Mouse (Mus musculus) mouse embryonic stem cell (cell line): Measurements from ENCODE around the gene Nmnat2.

Experiments used
- in situ Hi-C, 2 experiments: fragments of 300-500 bp; cut with MboI; formaldehyde crosslinking; loops; 1 replicate in 1 of 2; 3 replicates in 1 of 2; pipeline ENCODE4 v1.14.3; 2019 to 2020; ENCODE audit warnings: low sequenced_read_pairs in 2 of 2, low pct_unique_long_range_greater_than_20kb in 1 of 2, mixed read lengths in 1 of 2; ENCODE audit not compliant: unreplicated experiment in 1 of 2

The Nmnat2 gene

GRCm38 (mm10) chr1:153040091-153040490 lies 85.3 kb downstream of the Nmnat2 start:
- in situ Hi-C loops, result loop anchor here in 1 of 2 experiments (25.0 kb wide), 1 partner anchor 253 kb away; no protein-coding TSS in a partner anchor

GRCm38 (mm10) chr1:153041046-153041445 lies 86.3 kb downstream of the Nmnat2 start:
- in situ Hi-C loops, result loop anchor here in 1 of 2 experiments (25.0 kb wide), 1 partner anchor 254 kb away; no protein-coding TSS in a partner anchor

- in situ Hi-C loops, result loop anchor here in 1 of 2 experiments (25.0 kb wide), 1 partner anchor 255 kb away; no protein-coding TSS in a partner anchor
Measured at GRCm38 (mm10) chr1:153042318-153042717, 87.5 kb downstream of the Nmnat2 start.

GRCm38 (mm10) chr1:153043332-153043731 lies 88.5 kb downstream of the Nmnat2 start:
- in situ Hi-C loops, result loop anchor here in 1 of 2 experiments (25.0 kb wide), 1 partner anchor 256 kb away; no protein-coding TSS in a partner anchor

DNA sequence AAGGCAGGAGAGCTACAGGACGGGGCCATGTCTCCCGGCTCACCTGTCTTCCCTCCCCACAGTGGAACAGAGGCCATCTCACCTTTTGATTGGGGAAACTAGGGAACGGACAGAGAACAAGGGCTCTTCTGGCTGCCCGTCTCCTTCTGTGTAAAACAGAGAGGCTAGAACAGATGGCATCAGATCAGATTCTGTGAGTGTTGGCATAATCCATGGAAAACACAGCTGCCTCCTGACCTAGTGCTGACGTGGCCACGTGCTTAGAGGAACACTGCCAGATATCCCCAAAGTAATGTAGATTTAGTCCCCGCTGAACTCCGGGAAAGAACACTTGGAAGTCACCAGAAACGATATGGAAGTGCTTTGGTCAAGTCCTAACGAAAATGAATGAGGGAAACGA lies 90.6 kb downstream of the Nmnat2 start:
- in situ Hi-C loops, result loop anchor here in 1 of 2 experiments (25.0 kb wide), 1 partner anchor 258 kb away; no protein-coding TSS in a partner anchor

DNA sequence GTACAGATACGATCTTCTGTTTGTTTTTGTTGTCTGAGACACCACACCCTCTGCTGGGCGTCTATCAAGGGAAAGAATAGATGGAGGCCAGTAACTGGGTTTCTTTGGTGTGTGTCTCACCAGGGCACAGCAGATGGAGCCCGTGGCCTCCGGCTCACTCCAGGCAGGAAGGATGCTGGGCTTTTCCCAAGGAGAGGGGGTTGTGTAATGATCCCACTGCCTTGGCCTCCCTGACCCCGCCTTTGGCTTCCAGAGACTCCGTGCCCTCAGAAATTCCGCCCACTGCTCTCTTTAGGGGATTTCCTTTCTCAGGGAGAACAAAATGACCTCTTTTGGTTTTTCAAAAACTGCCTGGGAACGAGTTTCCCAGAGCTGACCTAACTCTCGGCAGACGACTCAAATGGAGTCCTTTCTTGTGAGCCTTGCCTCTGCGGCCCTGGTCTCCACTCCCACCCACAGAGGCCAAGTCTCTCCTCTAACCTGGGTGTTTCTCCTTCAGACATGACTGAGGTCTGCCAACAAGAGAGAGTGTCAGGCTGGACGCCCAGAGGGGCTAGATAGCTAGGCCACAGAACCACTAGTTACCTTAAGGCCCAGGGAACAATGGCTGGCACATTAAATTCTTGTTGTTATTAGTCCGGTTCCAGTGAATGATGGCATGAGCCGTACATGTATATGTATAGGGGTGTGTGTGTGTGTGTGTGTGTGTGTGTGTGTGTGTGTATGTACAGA lies 93.5 kb downstream of the Nmnat2 start:
- in situ Hi-C loops, result loop anchor here in 1 of 2 experiments (25.0 kb wide), 1 partner anchor 261 kb away; no protein-coding TSS in a partner anchor

- in situ Hi-C loops, result loop anchor here in 1 of 2 experiments (25.0 kb wide), 1 partner anchor 262 kb away; no protein-coding TSS in a partner anchor
Measured at GRCm38 (mm10) chr1:153049451-153049850, 94.7 kb downstream of the Nmnat2 start.

GRCm38 (mm10) chr1:153051474-153051873 lies 96.7 kb downstream of the Nmnat2 start:
- in situ Hi-C loops, result no loop called here

DNA sequence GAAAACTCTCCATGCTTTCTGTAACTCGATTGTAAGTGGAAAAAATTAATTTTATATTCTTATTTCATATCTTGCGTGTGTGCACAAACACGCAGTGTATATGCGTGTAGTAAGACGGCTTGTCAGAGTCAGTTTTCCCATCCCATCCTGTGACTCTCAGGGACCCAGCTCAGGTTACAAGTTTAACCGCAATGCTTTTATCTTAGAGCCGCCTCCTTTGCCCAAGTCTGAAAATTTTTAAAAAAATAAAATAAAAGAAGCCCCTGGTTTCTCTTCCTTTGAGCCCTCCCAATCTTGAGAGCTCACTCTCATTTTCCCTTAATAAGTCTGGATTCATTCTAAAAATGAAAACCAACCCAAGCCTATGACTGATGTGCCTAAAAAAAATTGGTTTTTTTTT lies 98.8 kb downstream of the Nmnat2 start:
- in situ Hi-C loops, result no loop called here

DNA sequence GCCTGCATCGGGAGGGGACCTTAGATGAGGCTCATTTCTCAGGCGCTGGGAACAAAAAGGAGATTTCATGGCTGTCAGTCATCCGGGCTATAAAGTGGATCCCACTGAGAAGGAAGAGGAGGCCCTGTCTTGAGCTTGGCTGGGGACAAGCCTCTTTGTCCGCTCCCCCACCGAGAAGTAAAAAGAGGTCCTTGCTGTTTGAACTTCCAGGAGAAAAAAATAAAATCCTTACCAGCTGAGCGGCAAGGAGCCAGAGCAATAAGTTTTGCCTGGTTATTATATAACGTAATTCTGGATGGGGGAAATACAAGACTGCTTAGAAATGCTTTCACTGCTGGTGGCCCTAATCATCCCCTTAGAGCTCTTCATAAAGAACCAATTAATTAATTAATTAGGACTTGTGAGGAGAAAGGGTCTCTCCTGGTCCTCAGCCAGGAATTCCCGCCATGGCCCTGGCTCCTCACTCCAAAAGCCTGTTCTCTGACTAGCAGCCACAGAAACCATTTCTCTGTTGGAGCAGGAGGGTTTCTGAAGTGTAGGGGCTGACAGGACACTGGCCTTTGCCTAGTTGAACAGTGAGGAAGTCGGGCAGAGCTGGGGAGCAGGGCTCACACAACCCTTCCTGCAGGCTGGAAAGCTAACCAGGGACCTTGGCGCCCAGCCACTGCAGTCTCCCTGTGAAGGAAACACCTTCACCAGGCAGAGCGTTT lies 99.5 kb downstream of the Nmnat2 start:
- in situ Hi-C loops, result no loop called here

DNA sequence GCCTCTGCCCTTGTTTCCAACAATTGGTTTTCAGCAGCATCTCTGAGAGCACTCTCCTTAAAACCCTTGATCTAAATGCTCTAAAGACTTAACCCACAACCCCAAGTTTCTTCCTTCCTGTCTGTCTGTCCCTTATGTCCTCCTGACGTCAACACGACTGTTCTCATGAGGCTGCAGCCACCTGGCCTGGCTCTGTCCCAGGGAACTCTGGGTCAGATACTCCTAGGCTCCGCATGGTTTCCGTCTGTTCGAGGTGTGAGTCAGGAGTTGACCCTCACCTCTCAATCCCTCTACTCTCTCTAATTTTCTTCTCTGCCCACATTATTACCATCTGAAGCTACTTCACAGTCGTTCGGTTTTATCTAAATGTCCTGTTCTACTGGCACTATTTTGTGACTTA lies 103.5 kb downstream of the Nmnat2 start:
- in situ Hi-C loops, result no loop called here

DNA sequence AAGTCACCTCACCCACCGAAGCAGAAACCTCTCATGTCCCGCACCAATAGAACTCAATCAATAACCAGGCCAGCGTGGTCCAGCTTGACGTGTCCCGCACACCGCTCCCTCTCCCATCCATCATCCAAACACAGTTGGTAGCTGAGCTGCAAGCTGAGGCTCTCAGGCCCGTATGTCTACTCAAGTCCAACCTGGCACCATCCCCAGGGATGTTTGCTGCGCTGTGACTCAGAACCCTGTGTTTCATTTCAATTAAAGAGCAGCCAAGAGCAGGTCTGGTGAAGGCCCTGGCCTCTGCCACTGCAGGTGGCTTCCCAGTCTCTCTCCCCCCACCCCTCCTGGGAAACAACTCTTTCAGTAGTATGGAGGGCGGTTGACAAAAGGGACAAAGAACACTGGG lies 104.8 kb downstream of the Nmnat2 start:
- in situ Hi-C loops, result no loop called here

DNA sequence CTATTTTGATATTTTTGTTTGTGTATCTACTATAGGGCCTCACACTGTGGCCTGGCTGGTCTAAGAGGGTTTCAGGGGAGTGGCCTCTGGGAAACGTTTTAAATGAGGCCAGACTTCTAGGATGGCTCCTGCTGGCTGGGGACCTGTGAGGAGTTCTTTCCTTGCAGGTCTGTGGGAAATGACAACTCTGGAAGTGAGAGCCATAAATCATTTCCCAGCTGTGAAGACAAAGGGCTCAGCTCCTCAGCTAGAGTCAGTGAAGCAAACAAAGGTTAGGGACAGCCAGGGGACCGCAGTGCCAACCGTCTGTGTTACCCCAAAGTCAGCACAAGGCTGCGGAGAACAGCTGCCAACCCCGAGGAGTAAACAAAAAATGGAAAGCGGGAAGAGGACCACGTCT lies 107.8 kb downstream of the Nmnat2 start:
- in situ Hi-C loops, result no loop called here

GRCm38 (mm10) chr1:153064784-153065390 lies 110.1 kb downstream of the Nmnat2 start:
- in situ Hi-C loops, result no loop called here

GRCm38 (mm10) chr1:153065473-153066386 lies 110.9 kb downstream of the Nmnat2 start:
- in situ Hi-C loops, result no loop called here

DNA sequence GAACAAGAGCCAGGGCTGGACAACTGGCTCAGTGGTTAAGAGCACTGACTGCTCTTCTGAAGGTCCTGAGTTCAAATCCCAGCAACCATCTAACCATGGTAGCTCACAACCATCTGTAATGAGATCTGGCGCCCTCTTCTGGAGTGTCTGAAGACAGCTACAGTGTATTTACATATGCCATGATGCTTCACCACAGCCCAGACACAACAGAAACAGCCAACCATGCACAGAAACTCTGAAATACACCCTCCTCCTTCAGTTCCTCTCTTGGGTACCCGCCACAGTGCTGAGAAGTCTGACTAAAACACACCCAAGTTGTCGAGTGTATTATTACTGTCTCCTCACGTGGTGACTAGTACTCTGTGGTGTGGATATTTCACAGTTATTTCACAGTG lies 111.6 kb downstream of the Nmnat2 start:
- in situ Hi-C loops, result no loop called here

DNA sequence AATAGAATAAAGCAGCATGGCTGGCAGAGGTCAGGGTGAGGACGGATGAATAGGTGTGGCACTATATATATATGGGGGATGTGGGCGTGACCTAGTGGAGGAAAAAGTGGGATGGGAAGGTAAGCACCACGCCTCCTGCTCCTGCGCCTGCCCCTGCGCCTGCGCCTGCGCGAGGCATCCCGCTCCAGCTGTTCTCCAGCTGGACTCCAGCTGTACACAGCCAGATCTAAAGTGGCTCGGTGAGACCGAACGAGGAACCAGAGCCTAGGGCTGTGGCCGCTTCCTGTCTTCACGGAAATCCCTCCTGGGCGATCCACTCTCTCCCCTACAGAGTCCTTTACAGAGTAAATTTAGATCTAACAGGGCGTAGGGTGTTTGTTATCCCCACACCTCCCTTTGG lies 116.8 kb downstream of the Nmnat2 start:
- in situ Hi-C loops, result no loop called here

- in situ Hi-C loops, result no loop called here
Measured at GRCm38 (mm10) chr1:153071995-153072394, 117.2 kb downstream of the Nmnat2 start.
